Mouse (Mus musculus) urinary bladder, postnatal 36 days (tissue): ENCODE measurements around the gene Mrpl9.

Source experiments
- DNase-seq, 2 experiments: peaks; one replicate each; pipeline ENCODE4 v3.0.0; 2022; ENCODE audit warnings: low spot score in 2 of 2, mixed read lengths in 1 of 2

The Mrpl9 gene

DNA sequence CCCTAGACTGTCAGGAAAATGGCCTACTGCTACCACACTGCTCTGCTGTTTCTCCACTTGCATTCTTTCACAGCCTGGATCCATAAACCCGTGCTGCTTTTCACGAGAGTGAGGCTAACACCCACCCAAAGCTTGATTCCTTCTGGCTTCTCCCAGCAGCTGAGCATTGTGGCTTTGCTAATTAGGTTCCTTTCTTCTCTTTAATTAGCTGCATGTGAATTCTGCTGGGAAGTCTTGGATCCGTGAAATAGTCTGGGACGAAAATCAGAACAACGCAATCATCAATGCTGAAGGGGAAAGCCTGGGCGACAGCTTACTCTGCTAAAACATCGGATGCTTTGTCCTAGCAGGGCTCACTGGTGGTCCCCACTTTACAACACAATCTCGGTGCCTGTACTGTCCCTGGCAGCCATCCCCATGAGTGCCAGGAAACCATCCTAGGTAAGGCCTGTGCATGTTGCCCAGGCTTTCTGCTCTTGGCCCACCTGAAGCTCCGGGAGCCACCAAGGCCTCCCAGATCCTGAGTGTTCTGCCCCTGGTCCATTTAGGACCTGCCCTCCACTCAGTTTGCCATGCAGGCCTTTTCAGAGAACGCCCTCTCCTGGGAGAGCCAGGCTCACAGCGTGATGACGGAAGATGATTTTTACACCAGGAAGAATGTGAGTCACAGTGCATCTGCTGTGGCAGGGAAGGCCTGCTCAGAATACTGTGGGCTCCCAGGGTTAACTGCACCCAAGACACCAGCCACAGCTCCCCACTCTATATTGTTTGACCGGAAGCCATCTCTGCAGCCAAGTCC, 22.7 kb downstream of the Mrpl9 start:
- DNase-seq = no peak

DNA sequence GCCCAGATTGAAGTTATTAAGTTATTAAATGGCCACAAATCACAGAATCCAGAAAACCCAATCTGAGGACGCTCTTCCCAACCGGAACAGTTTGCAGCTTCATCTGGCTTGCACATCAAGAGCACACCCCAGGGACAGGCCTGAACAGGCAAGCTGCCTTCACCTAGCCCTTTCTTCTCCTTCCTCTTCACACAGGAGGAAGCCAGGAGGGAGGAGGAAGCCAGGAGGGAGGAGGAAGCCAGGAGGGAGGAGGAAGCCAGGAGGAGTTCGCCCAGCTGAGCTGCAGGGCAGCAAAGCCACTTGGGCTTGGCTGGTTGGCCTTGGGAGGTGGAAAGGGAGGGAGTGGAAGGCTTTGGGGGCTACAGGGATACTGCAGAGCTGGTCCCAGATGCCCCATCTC, 25.8 kb downstream of the Mrpl9 start:
- DNase-seq = peak in 1 of 2 experiments; percentile 47

DNA sequence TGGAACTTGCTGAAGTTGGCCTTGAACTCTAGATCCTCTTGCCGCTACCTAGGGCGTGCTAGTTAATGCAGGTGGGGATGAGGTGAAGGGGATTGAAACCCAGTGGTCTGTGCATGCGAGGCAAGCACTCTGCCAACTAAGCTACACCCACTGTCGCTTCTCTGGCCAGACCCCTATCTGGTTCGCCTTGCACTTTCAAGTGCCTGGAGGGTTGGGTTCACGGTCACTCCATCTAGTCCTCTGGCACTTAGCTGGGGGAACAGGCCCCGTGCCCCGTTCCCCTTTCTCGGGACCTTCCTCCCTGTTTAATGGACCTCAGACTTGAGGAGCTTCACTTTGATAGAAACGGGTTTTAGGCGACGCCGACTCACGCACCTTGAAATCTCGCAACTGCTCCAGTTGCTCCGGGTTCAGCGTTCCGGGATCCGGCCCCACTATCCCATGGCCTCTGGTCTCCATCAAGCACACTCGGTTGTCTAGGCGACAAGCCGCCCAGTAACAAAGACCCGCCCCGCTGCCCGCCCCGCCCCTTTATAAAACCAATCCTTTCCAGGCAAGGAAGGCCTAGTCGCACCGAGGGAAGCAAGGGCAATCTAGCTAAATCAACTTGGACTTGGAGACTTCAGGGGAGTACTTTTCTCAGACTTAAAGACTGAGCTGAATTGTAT, 29.5 kb downstream of the Mrpl9 start:
- peak in 1 of 2 experiments; percentile 18 for DNase-seq

DNA sequence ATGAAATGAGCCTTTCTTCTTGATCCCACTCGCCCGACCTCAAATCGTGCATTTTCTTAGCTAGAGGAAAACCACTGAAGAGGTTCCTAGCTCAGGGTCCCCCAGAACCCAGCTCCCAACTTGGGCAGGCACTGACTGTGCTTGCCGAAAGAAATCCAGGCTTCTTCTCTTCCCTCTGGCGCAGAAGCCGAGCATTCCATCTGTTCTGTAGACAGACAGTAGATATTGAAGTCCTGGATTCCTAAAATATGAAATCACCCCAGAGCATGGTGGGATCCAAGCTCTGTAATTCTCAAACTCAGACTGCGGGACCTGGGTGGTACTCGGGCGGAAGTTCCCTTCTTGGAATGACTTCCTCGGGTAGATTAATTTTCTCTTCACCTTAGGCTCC, 30.0 kb downstream of the Mrpl9 start:
- DNase-seq = no peak

DNA sequence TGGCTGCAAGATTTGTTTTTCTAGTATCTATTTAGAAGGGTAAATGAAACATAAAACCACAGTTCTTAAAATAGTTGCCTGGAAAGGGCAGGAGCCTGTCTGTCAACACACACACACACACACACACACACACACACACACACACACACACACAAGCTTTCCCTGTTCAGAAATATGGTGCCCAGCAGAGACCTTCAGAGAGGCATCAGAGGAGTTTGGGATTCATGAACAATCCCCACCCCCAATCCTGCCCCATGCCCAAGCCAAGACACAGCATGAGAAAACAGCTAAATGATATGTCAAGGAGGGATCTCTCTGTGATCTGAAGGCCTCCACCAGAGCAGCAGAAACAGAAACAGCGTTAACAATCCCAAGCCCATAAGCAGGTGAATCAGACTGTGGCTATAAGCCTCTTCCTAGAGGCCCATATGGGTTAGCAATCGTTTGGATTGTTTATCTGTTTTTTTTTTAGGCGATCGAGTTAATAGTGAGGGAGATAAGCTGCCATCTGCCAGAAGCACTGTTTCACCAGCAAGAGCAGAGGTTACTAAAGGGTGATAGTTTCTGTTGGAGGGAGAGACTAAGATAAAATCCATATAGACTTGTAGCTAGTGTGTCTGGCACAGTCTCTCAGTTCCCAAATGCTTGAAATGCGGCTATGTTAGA, 30.6 kb downstream of the Mrpl9 start:
- DNase-seq = no peak

DNA sequence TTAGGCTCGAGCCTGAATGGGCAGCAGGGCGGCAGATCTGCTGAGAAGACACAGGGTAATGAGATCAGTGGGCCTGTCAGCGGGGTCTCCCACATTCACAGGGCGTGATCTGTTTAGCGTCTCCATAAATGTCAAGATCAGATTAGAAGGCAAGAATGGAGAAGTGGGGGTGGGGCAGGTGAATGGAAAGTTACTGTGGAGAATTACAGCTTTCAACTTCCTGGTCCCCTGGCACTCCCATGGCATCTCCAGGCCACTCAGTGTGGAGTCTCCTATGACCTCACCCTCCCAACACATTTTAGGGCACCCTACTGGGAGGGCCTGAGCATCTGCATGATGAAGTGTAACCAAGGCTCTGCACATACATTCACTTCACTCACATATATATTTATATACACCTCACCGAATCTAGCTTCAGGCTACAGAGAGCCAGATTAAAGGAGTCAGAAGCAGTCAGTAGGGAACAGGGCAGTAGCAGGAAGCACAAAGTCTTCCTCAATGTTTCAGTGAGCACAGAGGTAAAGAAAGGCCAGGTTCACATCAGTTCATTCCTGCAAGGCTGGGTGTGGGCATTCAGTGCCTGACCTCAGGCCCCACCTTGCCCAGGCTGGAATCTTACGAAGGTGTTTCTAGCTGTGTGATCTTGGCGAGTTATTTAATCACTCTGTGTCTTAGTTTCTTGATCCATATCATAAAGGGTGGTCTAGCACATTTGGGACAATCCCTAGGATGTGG, 33.4 kb downstream of the Mrpl9 start:
- DNase-seq = peak in 1 of 2 experiments; percentile 15

DNA sequence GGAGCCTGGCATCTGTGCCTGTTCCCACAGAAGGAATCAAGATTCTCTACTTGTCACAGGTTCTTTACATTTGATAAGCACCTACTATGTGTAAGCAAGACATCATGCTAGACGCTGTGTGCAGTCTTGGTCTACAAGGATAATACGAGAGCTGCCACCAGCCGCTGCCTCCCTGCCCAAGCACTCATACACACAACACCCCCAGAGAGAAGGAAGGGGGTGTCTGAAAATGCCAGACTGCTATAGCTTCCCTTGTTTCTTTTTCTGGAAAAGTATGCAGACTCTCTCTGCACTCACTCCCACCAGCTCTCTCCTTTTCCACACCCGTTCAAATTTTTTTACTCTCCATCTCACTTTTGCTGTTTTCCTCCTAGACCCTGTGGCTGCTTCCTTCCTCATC, 34.3 kb downstream of the Mrpl9 start:
- no peak for DNase-seq

DNA sequence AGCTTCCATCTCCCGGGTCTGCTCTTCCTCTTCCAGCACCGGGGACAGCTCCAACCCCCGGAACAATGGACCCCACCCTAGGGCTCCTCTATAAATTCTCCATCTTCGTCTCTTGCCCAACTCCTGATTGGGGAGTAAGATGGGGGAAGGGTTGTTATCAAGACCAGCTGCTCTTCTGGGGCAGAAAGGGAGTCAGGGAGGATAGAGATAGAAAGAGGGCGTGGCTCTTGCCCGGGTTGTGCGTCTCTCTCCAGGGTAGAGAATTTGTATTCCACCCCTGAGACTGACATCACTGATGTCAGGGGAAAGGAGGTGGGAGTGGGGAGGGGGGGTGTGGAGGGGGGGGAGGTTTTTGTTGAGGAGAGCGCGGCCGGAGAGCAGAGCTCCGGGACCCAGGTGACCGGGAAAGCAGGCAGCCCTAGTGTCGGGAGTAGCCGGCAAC, 34.9 kb downstream of the Mrpl9 start, which contains the start of gene Celf3:
Gene Celf3 (plus strand): TSS at position 315 of the 442 bp plus-strand sequence.
- DNase-seq = no peak

DNA sequence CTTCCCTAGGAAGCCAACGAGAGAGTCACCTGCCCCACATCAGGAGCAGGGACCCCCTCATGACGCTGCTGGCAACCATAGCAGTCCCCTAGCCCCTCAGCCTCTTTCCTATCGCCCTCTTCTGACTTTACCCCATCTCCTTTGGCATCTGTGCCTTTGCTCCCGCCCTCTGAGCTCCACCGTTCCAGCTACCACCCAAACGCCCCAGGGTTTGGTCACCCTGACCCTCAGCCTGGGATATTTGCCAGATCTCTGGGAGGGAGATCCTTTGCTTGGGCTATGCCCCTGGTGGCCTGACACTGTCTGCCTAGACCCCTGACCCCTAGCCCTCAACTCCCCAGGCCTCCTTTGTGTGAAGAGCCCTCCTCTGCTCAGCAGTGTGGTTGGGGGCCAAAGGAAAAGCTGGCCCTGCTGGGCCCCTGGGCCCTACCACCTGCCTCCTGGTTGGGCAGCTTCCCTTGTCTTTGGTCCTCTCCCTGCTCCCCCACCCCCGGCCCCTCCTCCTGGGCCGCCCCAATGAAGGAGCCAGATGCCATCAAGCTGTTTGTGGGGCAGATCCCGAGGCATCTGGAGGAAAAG, 35.6 kb downstream of the Mrpl9 start:
- DNase-seq = no peak

DNA sequence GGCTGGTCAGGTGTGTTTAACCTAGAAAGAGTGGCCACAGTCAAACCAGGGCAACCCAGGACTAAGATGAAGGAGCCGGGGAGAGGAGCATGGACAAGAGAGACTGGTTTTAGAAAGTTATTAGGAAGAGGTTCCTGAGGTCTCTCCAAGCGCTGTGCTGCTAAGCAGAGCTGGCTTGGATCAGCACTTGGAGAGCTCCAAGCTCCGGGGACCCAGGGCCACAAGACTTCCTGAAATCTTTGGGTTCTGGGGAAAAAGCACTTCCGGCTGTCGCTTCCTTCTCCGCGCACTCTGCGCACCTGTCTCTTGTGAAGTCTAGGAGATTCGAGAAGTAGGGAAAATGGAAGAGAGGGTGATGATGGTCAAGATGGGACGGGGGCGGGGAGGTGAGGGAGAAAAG, 36.4 kb downstream of the Mrpl9 start:
- DNase-seq = no peak

DNA sequence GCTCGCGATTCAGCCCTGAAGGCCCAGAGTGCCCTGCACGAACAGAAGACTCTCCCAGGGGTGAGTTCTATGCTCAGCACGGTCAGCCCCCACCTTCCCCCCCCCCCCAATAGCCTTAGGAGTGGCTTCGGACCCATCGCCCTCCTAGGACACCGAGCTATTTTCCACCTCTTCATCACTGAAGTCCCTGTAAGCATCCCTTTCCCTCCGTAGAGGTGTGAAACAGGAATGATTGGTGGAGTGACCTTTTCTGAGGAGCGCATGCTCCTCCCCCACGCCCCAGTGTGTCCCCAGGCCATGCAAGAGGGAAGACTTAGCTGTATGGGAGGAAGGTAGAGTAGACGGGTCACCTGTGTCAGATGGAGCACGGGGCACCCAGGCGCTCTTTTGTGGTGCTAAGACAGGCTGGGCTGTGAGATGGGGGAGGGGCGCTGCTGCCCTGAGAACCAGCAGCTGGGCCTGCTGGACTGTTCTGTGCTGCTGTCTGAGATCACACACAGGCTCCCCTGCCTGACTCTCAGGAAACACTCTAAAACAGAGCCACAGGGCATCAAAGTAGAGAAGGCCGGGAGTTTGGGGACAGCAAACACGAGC, 37.3 kb downstream of the Mrpl9 start, which contains the start of gene Riiad1:
Gene Riiad1 (minus strand): TSS at position 51 of the 594 bp plus-strand sequence.
- DNase-seq = no peak

DNA sequence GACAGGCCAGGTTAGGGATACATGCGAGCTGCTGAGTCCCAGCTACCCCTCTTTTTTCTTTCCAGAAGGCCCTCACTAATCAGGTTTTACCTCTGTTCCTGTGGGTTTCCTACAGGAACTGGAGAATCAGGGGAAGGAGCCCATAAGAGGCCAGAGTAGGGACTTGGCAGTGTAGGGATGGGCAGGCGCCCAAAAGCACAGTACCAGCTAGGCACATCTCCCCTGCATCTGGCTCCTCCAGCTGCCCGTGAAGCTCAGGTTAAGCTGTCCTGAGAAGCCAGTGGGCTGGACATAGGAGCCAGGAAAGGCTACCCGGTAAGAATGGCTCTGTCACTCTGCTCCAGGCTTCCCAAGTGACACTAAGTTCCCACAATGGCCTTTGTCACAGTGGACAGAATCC, 38.3 kb downstream of the Mrpl9 start:
- DNase-seq = no peak

DNA sequence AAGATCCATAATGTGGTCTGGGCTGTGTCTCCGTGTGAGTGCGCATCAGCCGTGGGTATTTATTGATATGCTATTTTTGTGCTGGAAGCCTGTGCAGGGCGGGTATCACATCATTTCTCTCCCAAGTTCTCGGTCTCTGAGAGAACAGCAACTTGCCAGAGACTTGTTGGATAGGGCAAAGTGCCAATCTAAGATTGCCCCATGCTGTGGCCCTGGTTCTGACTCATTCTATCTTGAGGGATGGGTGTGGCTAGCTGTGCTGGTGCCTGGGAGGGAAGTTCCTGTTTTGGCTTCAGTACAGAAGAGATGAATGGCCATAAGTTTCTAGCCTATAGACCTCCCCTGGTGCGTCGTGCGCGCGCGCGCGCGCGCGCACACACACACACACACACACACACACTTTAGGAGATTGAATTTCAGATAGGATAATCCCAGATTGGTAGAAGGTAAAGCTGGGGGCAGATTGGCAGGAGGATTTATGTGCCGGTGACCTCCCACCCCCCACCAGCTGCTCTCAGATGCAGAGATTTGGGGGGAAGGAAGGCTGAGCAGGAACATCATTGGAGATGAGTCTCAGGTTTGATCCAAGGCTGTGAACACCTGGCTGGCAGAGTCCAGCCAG, 39.8 kb downstream of the Mrpl9 start:
- DNase-seq = peak; percentile 62 to 65

DNA sequence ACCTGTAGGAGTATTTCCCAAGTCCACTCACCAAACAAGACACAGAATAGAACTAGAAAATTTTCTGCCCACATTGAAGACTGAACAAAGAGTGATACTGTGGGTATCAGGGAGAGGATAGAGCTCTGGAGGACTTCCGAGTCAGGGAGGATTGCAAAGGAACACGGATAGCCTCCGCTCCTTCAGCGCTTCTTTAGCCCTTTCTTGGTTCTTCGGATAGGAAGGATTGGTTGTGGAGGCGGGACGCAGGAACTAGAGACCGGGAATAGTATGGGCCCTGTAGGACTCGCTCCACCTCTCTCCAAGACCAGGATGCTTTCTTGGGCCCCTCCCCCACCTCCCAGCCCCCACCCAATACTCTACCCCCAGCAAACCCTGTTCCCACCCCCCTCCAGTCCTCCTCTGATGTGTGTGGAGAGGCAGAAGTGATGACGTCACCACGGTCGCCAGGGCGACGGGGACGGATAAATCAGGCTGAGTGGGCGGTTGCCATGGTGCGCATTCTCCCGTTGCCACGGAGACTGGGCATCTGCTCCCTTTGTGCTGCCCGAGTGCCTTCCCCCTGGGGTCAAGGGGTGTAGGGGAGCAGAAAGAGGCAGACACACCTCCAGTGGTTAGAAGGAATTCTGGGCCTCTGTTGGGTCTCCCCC, 40.8 kb downstream of the Mrpl9 start:
- DNase-seq = no peak

DNA sequence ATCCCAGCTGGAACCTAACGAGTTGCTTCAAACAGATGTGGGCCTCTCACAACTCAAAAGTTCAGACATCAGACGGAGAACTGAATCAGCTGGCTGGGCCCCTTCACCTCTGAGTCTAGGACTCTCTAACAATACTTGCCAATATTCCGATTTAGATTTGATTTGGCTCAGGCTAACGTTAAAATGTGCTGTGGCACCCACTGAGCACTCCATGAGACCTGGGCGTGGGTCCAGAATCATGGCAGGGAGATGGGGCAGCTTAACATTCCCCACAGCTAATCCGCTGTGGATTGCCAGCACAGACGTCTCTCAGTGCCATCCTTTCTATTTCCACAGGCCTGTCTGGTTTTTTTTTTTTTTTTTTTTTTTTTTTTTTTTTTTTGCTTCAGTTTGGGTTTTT, 42.8 kb downstream of the Mrpl9 start:
- DNase-seq = no peak

DNA sequence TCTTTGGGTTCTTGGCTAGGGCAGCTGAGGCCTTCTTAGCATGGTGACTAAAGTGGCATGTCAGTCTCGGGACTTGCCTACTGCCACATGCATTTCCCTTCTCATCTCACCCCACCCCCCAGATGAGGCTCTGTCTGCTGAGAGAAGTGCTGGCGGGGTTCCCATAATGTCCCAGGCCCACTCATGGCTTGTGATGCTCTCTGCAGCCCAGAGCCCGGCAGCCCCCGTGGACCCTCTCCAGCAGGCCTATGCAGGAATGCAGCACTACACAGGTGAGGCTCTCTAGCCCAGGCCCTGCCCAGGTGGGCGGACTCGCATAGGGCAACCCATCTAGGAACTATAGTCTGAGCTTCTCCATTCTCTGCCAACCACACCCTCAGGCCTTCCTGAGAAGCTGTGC, 44.5 kb downstream of the Mrpl9 start:
- DNase-seq = no peak

DNA sequence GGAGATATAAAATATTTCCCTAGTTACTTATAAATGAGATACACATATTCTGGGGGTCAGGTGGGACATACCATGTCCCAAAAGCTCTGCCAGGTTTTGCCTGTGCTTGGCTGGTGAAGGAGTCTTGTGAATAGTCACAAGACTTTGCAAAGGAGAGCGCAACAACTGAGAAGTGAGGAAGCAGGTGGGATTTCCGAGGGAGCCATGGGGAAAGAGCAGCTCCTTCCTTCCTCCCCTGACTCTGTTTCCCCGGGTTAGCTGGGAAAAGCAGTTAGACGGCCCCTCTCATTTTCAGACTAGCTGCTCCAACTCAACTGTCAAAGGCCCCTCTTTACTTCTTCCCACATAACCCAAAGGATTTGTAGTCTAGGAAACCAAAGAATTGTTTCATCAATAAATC, 54.0 kb downstream of the Mrpl9 start:
- no peak for DNase-seq
